Mouse (Mus musculus) 3134 (cell line): Measurements from ENCODE around the gene Chd5.

ENCODE experiments used
- DNase-seq: peaks from one replicate; pipeline ENCODE4 v3.0.0-alpha.2; 2011; ENCODE audit warnings: low spot score; ENCODE audit not compliant: insufficient read length; ENCODE audit errors: extremely low read depth

Chd5 gene

DNA sequence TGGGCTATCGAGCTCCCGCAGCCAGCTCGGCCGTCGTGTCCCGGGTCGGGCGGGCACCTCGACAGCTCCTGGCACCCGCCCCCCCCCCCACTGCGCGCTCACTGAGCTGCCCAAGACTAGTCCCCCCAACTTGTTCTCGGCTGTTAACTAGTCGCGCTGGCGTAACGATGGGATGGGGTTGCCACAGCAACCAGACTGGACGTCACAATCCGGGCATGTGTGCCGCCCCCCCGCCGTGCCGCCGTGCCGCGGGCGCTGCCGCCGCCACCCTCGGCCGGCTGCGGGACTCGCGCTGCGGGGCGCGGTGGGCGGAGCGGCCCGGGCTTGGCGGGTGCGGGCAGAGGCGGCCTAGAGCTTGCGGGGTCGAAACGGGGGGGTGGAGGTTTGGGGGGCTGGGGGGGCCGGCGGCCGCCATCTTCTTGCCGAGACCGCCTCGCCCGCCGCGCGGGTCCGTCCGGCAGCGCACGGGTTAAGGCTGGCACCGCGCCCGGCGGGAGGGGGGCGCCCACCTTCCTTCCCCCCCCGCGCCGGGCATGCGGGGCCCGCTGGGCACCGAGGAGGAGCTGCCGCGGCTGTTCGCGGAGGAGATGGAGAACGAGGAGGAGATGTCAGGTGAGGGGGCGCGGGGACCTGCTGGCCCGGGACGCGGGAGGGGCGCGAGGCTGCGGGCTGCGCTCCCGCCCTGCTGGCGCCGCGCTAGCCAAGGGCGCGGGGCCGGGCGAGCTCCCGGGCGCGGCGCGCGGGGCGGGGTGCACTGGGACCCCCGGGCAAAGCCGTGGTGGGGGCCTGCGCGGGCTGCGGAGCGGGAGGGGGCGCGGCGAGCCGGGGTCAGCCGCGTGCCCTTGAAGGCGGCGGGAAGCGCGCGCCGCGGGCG is at the start of gene Chd5:
Chd5 (plus strand) TSS at position 233 of the 874 bp plus-strand sequence.
- no peak for DNase-seq

DNA sequence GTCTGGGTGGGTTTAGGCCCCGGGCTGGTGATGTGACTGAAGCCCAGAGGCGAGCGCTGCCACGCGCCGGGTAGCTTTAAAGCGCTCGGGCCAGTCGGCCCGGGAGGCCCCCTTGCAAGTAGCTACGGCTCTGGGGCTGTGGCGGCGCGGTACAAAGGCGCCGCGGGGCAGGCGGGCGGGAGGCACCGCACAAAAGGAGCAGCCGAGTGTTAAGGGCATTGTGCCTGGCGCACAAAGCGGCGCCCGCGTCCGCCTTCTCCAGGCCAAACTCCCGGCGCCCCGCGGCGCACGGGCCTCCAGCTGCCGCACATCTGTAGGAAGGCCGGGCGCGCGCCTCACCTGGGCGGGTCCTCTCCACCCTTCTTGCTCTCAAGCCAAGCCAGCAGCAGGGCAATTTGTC is 48.1 kb upstream of the Chd5 start:
- DNase-seq, result no peak

DNA sequence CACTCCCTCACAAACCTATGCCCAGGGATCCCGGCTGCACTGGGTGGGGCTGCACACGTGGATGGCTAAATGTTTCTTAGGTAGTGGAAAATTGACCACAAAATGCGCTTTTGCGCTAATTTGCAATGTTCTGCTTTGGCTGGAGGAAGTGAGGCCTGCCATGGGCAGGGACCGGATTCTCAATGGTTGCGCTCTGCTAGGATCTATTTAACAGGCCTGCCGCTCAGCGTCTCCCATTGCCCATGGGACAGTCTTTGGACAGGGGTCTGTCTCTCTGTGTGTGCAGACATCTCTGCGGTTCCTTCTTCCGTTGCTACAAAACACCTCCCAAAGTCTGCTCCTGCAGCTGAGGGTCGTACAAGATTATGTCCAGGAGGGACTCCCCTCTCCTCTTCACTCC is 47.5 kb upstream of the Chd5 start:
- DNase-seq, result no peak

- DNase-seq, result no peak
These were observed 46.9 kb upstream of the Chd5 start, which contains the start of gene Hes3 for GRCm38 (mm10) chr4:152291562-152291961. TSS of gene Hes3 (minus strand) at chr4:152291662.

GRCm38 (mm10) chr4:152292102-152292765 is 46.2 kb upstream of the Chd5 start:
- DNase-seq, result no peak

DNA sequence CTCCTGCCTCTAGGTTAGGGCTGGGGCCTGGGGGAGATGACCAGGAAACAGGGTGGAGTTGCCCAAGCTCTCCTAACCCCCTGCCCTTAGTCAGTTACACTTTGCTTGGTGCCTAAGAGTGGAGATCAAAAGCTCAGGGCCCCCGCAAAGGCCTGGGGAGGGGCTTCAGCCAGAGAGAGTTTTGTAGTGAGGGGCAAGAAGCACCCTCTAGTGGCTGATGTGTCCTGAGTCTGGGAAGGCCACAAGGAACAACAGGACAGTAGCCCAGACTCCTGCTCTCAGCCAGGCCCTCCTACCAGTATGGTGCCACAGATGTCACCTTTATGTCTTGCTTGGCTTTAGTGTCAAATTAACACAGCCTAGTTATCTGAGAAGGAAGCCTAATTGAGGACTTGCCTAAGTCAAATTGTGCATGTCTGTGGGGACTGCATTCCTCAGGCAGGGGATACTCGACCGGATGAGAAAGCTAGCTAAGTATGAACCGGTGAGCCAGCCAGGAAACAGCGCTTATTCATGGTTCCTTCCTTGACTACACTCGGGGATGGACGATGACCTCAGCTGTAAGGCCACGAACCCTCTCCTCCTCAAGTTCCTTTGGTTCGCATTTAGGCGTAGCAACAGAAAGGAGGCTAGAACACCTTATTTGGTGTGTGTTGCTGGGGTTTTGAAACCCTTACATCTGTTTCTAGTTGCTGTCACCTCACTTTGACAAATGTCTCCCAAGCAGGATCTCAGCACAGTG is 44.1 kb upstream of the Chd5 start:
- DNase-seq, result no peak

DNA sequence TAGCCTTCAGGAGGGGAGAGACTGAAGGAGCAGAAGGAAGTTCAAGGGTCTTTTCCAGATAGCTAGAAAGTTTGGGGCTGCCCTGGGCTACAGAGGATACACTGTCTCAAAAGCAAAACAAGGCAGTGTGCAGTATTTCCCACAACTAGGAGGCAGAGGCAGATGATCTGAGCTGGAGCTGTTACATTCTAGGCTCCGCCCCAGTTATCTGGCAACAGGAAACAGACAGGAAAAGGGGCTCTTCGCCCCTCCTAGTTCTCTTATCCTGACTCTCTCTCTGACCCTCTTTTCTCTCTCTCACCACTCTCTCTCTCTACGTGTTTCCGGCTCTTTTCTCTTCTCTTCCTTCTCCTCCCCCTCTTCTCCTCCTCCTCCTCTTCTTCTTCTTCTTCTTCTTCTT is 42.5 kb upstream of the Chd5 start:
- DNase-seq, result no peak

DNA sequence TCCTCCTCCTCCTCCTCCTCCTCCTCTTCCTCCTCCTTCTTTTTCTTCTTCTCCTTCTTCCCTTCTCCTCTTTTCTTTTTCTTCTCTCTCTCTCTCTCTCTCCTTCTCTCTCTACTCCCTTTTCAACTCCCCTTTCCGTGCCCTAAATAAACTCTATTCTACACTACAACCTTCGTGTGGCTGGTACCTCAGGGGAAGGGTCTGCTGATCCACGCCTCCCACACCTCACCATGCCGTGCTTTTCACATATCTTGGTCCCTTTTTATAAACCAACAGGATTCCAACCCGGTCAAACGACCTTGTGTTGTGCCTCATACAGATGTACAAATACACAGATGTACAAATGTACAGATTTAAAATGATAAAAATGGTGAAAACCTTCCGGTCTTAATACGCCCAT is 42.1 kb upstream of the Chd5 start:
- DNase-seq, result no peak

DNA sequence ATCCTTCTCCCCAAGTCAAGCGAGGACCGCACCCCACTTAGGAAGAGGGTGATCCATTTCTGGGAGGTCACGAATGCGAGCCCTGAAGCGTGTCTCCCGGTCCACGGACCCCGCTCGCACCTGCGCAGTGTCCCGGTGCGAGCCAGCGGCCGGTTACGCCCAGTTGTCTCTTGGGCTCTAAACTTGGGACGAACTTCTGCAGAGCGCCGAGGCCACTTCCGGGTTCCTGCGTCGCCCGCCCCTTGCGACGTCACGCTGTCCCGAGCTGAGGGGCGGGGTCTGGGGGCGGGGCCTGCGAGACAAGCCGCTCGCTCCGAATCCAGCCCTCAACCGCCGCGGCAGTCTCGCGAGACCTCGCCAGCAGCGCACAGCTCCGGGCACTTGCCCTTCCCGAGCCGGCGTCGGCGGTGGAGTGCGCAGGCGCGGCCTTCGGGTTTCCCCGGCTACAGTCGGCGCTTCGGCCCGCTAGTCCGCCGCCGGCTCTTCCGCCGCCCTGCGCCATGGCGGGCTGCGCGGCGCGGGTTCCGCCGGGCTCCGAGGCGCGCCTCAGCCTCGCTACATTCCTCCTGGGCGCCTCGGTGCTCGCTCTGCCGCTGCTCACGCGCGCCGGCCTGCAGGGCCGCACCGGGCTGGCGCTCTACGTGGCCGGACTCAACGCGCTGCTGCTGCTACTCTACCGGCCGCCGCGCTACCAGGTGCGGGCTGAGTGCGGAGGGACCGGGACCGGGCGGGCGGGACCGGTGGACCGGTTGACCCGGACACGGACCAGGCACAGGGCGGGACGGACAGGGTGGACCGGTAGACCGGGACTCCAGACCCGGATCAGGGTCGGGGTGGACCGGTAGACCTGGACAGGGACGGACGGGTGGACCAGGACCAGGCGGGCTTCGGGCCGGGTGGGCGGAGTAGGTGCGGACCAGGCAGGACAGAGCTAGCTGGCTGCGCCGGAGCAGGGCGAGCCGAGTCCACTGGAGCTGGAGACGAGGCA is 41.3 kb upstream of the Chd5 start, which contains the start of gene Icmt:
Icmt (plus strand) TSS at position 354 of the 988 bp plus-strand sequence.
- DNase-seq, result peak; percentile 94

GRCm38 (mm10) chr4:152298836-152299235 is 39.6 kb upstream of the Chd5 start:
- DNase-seq, result no peak

GRCm38 (mm10) chr4:152300375-152300774 is 38.1 kb upstream of the Chd5 start:
- DNase-seq, result no peak

GRCm38 (mm10) chr4:152302012-152302411 is 36.4 kb upstream of the Chd5 start:
- no peak for DNase-seq

DNA sequence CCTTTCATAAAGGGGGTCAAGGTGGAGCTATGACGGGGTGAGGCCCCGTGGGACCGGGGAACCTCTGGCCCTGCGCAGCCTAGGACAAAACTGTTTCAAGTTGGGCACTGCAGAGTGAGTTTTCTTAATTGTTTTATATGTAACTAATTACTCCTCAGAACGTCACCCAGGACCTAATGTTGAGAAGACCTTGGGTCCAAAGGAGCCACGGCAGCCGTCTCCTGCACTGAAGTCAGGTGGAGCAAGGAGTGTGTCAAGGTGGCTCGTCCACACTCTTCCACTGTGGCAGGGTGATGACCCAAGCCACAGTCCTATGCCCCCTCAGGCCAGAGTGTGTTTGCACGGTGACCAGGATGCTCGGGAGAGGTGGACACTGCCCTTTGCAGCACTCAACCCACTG is 35.3 kb upstream of the Chd5 start:
- no peak for DNase-seq

DNA sequence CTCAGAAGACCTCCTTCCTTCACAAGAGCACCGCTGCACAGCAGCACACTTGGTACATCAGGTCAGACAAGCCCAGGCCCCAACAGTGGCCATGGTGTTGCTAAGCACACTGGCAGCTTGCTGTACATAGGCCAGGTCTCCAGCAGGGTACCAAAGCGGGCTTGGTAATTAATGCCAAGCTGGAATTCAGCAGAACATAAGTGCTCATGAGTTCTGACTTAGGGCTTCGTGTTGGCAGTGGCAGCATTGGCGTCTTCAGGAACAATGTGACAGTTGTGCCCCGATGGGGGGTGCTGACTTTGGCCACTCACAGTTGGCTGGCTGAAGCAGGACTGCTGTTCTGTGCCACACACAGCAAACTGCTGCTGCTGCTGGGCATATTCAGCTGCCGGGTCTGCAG is 33.8 kb upstream of the Chd5 start:
- no peak for DNase-seq

- DNase-seq, result no peak
These were observed 32.5 kb upstream of the Chd5 start for GRCm38 (mm10) chr4:152305991-152306390.

DNA sequence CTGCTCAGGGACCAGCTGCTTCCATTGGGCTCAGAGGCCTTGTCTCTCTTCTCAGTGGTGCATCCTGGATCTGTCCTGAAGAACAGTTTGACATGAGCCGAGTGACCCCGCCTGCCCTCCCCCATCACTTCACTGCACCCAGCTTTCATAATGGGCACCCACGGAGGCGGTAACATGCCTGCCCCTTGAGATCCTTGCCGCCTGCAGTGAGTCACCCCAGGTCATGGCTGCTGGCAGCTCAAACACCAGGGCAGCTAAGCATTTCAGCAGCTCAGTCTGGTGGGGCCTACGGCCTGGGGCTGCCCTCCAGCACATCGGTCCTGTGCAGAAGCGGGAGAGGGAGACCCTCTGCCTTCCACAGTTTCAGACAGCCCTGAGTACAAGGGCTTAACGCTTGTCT is 30.9 kb upstream of the Chd5 start:
- DNase-seq, result no peak

GRCm38 (mm10) chr4:152312186-152312585 is 26.3 kb upstream of the Chd5 start:
- DNase-seq, result no peak

DNA sequence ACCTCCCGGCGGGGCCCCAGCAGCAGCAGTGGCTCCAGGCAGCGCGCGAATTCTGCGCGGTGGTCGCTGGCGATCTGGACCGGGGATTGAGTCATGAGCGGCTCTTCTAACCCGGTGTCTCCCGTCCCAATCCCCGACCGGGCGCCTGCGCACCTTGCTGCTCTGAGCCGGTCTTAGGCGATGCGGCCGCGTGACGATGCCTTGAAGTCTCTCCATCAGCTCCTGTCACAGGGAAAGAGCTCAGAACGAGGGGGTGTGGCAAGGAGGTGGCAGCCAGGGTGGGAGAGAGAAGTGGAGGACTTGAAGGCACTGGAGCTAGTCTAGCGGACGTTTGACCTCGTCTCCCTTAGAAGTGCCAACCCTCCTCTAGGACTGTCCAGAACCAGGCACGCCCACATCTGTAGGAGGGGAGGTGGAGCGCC is 25.2 kb upstream of the Chd5 start:
- DNase-seq, result no peak

DNA sequence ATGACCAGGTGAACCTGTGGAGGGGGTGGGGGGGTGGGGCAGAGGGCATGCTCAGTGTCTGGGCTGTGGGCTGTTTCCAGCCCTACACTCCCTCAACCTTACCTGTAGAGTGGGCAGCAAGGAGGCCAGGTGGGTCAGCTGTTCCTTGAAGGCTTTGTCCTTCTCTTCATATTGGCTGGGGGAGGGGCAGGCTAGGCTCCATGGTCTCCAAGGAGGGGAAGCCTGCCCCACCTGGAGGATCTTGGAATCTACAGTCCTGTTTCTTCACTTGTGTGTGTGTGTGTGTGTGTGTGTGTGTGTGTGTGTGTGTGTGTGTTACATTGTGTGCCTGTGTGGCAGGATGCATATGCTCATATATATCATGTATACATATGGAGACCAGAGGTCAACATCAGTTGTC is 24.5 kb upstream of the Chd5 start:
- DNase-seq, result no peak
